Mouse (Mus musculus): Measurements from ENCODE around the gene Ypel2. TPM values are rescaled to one million over a fixed set of nuclear protein-coding genes. Genes with fewer than 3 reads are reported as not detected.

The Ypel2 gene
- total and polyA plus RNA-seq, 3 experiments, result 0.23 to 0.52 TPM; not detected in 1

- Histone ChIP-seq H3K79me2 (ENCODE audit: control insufficient read depth, insufficient read depth, low read length, poor library complexity) (no peaks in the 10 kb centered on the region), H3K9me3 (replicated peaks; ENCODE audit: insufficient read depth, low read length) (no peaks in the 10 kb centered on the region), H3K27ac (ENCODE audit: control insufficient read depth, low read depth, low read length) (no peak overlapping the region), H3K36me3 (ENCODE audit: control insufficient read depth in 1 of 2, insufficient read depth in 2 of 2, low read length in 2 of 2) (no peaks in the 10 kb centered on the region; a peak in 1 of 4 replicates), H3K4me1 (ENCODE audit: control insufficient read depth in 1 of 2, insufficient read depth in 2 of 2, low read length in 2 of 2) (peaks cover 0 to 3% of the 10 kb centered on the region in 2 experiments; a peak in 2 of 4 replicates), H3K9ac (ENCODE audit: control insufficient read depth, low read depth, low read length, poor library complexity, severe bottlenecking) (no peak overlapping the region), H3K27me3 (ENCODE audit: control insufficient read depth in 1 of 2, insufficient read depth in 2 of 2, low read length in 2 of 2) (no peaks in the 10 kb centered on the region), H3K4me3 (ENCODE audit: control insufficient read depth in 1 of 2, insufficient read depth in 1 of 2, low read depth in 2 of 2, low read length in 2 of 2) (no peak overlapping the region)
- DNase-seq (ENCODE audit: low read depth, low spot score), result no peak
- peak; percentile 13 to 34 (median 31); a peak in 3 of 6 replicates for TF ChIP-seq CTCF (IDR thresholded peaks at IDR 0.05 in 2 of 3, conservative IDR thresholded peaks at IDR 0.05 in 1 of 3; ENCODE audit: control insufficient read depth in 1 of 3, insufficient read depth in 1 of 3, low read depth in 2 of 3, low read length in 3 of 3, poor library complexity in 1 of 3, severe bottlenecking in 1 of 3)
- peak; percentile 4 for TF ChIP-seq RAD21 (IDR thresholded peaks at IDR 0.05; ENCODE audit: low read depth, low read length)
- TF ChIP-seq KAT2A (conservative IDR thresholded peaks at IDR 0.05; ENCODE audit: low read depth, low read length), result no peak
Measured at GRCm38 (mm10) chr11:87020449-87020848, 26.9 kb upstream of the Ypel2 start.

- DNase-seq (ENCODE audit: low read depth, low spot score), result no peak
- Histone ChIP-seq H3K36me3 (ENCODE audit: control insufficient read depth in 1 of 2, insufficient read depth in 2 of 2, low read length in 2 of 2) (no peaks in the 10 kb centered on the region; a peak in 1 of 4 replicates), H3K9ac (ENCODE audit: control insufficient read depth, low read depth, low read length, poor library complexity, severe bottlenecking) (no peak overlapping the region), H3K79me2 (ENCODE audit: control insufficient read depth, insufficient read depth, low read length, poor library complexity) (no peaks in the 10 kb centered on the region), H3K27ac (ENCODE audit: control insufficient read depth, low read depth, low read length) (no peak overlapping the region), H3K9me3 (replicated peaks; ENCODE audit: insufficient read depth, low read length) (no peaks in the 10 kb centered on the region), H3K4me3 (ENCODE audit: control insufficient read depth in 1 of 2, insufficient read depth in 1 of 2, low read depth in 2 of 2, low read length in 2 of 2) (no peak overlapping the region), H3K27me3 (ENCODE audit: control insufficient read depth in 1 of 2, insufficient read depth in 2 of 2, low read length in 2 of 2) (no peaks in the 10 kb centered on the region), H3K4me1 (ENCODE audit: control insufficient read depth in 1 of 2, insufficient read depth in 2 of 2, low read length in 2 of 2) (peaks cover 0 to 3% of the 10 kb centered on the region in 2 experiments; a peak in 2 of 4 replicates)
- TF ChIP-seq HCFC1 (IDR thresholded peaks at IDR 0.05; ENCODE audit: low read depth, low read length) (no peak), TAL1 (IDR thresholded peaks at IDR 0.05; ENCODE audit: low read length) (no peak), NELFE (IDR thresholded peaks at IDR 0.05; ENCODE audit: low read depth, low read length) (no peak), BHLHE40 (IDR thresholded peaks at IDR 0.05; ENCODE audit: borderline replicate concordance, low read depth, low read length) (no peak), TBP (IDR thresholded peaks at IDR 0.05; ENCODE audit: low read depth, low read length) (no peak), ZC3H11A (IDR thresholded peaks at IDR 0.05; ENCODE audit: low read depth, low read length) (no peak), ELF1 (IDR thresholded peaks at IDR 0.05; ENCODE audit: low read depth, low read length) (no peak), KAT2A (conservative IDR thresholded peaks at IDR 0.05; ENCODE audit: low read depth, low read length) (no peak), MXI1 (IDR thresholded peaks at IDR 0.05; ENCODE audit: low read depth, low read length) (no peak), MAZ (IDR thresholded peaks at IDR 0.05; ENCODE audit: low read depth, low read length) (no peak), POLR2A (IDR thresholded peaks at IDR 0.05; ENCODE audit: control insufficient read depth in 1 of 2, insufficient read depth in 1 of 2, low read depth in 1 of 2, low read length in 2 of 2, poor library complexity in 1 of 2) (no peak)
Measured at GRCm38 (mm10) chr11:87019431-87019830, 25.9 kb upstream of the Ypel2 start.

- no peaks in the 10 kb centered on the region for H3K27me3 ChIP-seq (ENCODE audit: control insufficient read depth in 1 of 2, insufficient read depth in 2 of 2, low read length in 2 of 2)
- H3K4me1 ChIP-seq (ENCODE audit: control insufficient read depth in 1 of 2, insufficient read depth in 2 of 2, low read length in 2 of 2), result peaks cover 3% of the 10 kb centered on the region in 2 experiments; a peak in 3 of 4 replicates
- H3K9ac ChIP-seq (ENCODE audit: control insufficient read depth, low read depth, low read length, poor library complexity, severe bottlenecking), result no peak overlapping the region
- TF ChIP-seq ETS1 (IDR thresholded peaks at IDR 0.05; ENCODE audit: low read depth, low read length) (no peak), USF2 (IDR thresholded peaks at IDR 0.05; ENCODE audit: borderline replicate concordance in 1 of 2, insufficient read depth in 1 of 2, low read depth in 1 of 2, low read length in 2 of 2) (no peak), ZMIZ1 (IDR thresholded peaks at IDR 0.05; ENCODE audit: low read depth, low read length) (no peak), TBP (IDR thresholded peaks at IDR 0.05; ENCODE audit: low read depth, low read length) (no peak), HCFC1 (IDR thresholded peaks at IDR 0.05; ENCODE audit: low read depth, low read length) (no peak), MXI1 (IDR thresholded peaks at IDR 0.05; ENCODE audit: low read depth, low read length) (no peak), JUND (IDR thresholded peaks at IDR 0.05; ENCODE audit: low read depth, low read length) (no peak), MYC (IDR thresholded peaks at IDR 0.05; ENCODE audit: low read depth, low read length) (no peak), MAZ (IDR thresholded peaks at IDR 0.05; ENCODE audit: low read depth, low read length) (no peak), GATA1 (IDR thresholded peaks at IDR 0.05; ENCODE audit: low read depth, low read length) (no peak), NELFE (IDR thresholded peaks at IDR 0.05; ENCODE audit: low read depth, low read length) (no peak), RCOR1 (IDR thresholded peaks at IDR 0.05; ENCODE audit: low read depth, low read length) (no peak)
- H3K79me2 ChIP-seq (ENCODE audit: control insufficient read depth, insufficient read depth, low read length, poor library complexity), result no peaks in the 10 kb centered on the region
- H3K36me3 ChIP-seq (ENCODE audit: control insufficient read depth in 1 of 2, insufficient read depth in 2 of 2, low read length in 2 of 2), result no peaks in the 10 kb centered on the region; a peak in 1 of 4 replicates
- H3K4me3 ChIP-seq (ENCODE audit: control insufficient read depth in 1 of 2, insufficient read depth in 1 of 2, low read depth in 2 of 2, low read length in 2 of 2), result no peak overlapping the region
- no peaks in the 10 kb centered on the region for H3K9me3 ChIP-seq (replicated peaks; ENCODE audit: insufficient read depth, low read length)
- DNase-seq (ENCODE audit: low read depth, low spot score), result no peak
- no peak overlapping the region for H3K27ac ChIP-seq (ENCODE audit: control insufficient read depth, low read depth, low read length)
Measured at GRCm38 (mm10) chr11:87018081-87018480, 24.6 kb upstream of the Ypel2 start.
